Mouse (Mus musculus) left cerebral cortex, adult 9 months (tissue): ENCODE results near the gene Ddc.

Experiments used
- DNase-seq, 2 experiments: peaks; one replicate each; pipeline ENCODE4 v3.0.0; 2022; ENCODE audit warnings: low spot score in 2 of 2

Gene Ddc

GRCm38 (mm10) chr11:11845044-11845443, 52.9 kb downstream of the Ddc start:
- no peak for DNase-seq

- no peak for DNase-seq
These were observed 53.5 kb downstream of the Ddc start for GRCm38 (mm10) chr11:11844367-11844971.

GRCm38 (mm10) chr11:11841590-11841989, 56.4 kb downstream of the Ddc start:
- no peak for DNase-seq

GRCm38 (mm10) chr11:11840746-11841145, 57.2 kb downstream of the Ddc start:
- no peak for DNase-seq

- no peak for DNase-seq
These were observed 58.1 kb downstream of the Ddc start for GRCm38 (mm10) chr11:11839874-11840273.

GRCm38 (mm10) chr11:11837384-11837783, 60.6 kb downstream of the Ddc start:
- no peak for DNase-seq

- no peak for DNase-seq
These were observed 61.1 kb downstream of the Ddc start for GRCm38 (mm10) chr11:11836713-11837370.

GRCm38 (mm10) chr11:11836262-11836661, 61.7 kb downstream of the Ddc start:
- no peak for DNase-seq

GRCm38 (mm10) chr11:11835791-11836190, 62.2 kb downstream of the Ddc start:
- DNase-seq, result no peak

- DNase-seq, result no peak
These were observed 62.6 kb downstream of the Ddc start for GRCm38 (mm10) chr11:11835361-11835760.

- DNase-seq, result no peak
These were observed 64.8 kb downstream of the Ddc start for GRCm38 (mm10) chr11:11833100-11833499.

GRCm38 (mm10) chr11:11832755-11833084, 65.2 kb downstream of the Ddc start:
- no peak for DNase-seq

- DNase-seq, result no peak
These were observed 65.8 kb downstream of the Ddc start for GRCm38 (mm10) chr11:11831940-11832754.

GRCm38 (mm10) chr11:11831526-11831925, 66.4 kb downstream of the Ddc start:
- DNase-seq, result no peak

- no peak for DNase-seq
These were observed 67.0 kb downstream of the Ddc start for GRCm38 (mm10) chr11:11830884-11831495.

GRCm38 (mm10) chr11:11829161-11830000, 68.6 kb downstream of the Ddc start:
- DNase-seq, result no peak

- DNase-seq, result no peak
These were observed 69.2 kb downstream of the Ddc start for GRCm38 (mm10) chr11:11828761-11829160.

- DNase-seq, result no peak
These were observed 69.7 kb downstream of the Ddc start for GRCm38 (mm10) chr11:11828251-11828650.

- no peak for DNase-seq
These were observed 71.5 kb downstream of the Ddc start for GRCm38 (mm10) chr11:11826475-11826874.

GRCm38 (mm10) chr11:11825670-11826069, 72.3 kb downstream of the Ddc start:
- no peak for DNase-seq

GRCm38 (mm10) chr11:11824970-11825635, 72.8 kb downstream of the Ddc start:
- no peak for DNase-seq
